Mouse (Mus musculus) kidney, adult 2 months (tissue): ENCODE results near the gene Fam210b. TPM values are rescaled to one million over a fixed set of nuclear protein-coding genes. Genes with fewer than 3 reads are reported as not detected.
A peak's percentile ranks its signal among the peaks of the same experiment; 100 is the strongest.

Experiments used
- DNase-seq: peaks from one replicate; pipeline ENCODE4 v3.0.0; 2021
- H3K27ac ChIP-seq: fragments of 200-500 bp; 2 replicates; pipeline ENCODE4 v1.5.1; 2012; ENCODE audit warnings: low read depth, low read length, control low read depth, inconsistent platforms; ENCODE audit not compliant: insufficient read depth
- H3K27me3 ChIP-seq: fragments of 200-500 bp; replicated peaks from 2 replicates; pipeline ENCODE4 v1.6.1; 2012; ENCODE audit warnings: mild to moderate bottlenecking, moderate library complexity, low read length, inconsistent platforms; ENCODE audit not compliant: control insufficient read depth, insufficient read depth
- H3K36me3 ChIP-seq: fragments of 200-500 bp; 2 replicates; pipeline ENCODE4 v1.6.1; 2012; ENCODE audit warnings: mild to moderate bottlenecking, moderate library complexity, low read length, inconsistent platforms; ENCODE audit not compliant: control insufficient read depth, insufficient read depth
- H3K4me1 ChIP-seq: fragments of 200-500 bp; 2 replicates; pipeline ENCODE4 v1.6.1; 2011; ENCODE audit warnings: low read length; ENCODE audit not compliant: control insufficient read depth, insufficient read depth
- H3K4me3 ChIP-seq: fragments of 200-500 bp; 2 replicates; pipeline ENCODE4 v1.5.1; 2011; ENCODE audit warnings: mild to moderate bottlenecking, low read depth, low read length, control low read depth; ENCODE audit not compliant: insufficient read depth
- CTCF ChIP-seq: fragments of 200-500 bp; conservative IDR thresholded peaks from 2 replicates; pipeline ENCODE4 v1.5.1; 2011; ENCODE audit warnings: low read depth, mild to moderate bottlenecking, control low read depth, low read length, moderate library complexity, mixed read lengths; ENCODE audit not compliant: insufficient read depth, insufficient read length
- POLR2A ChIP-seq: fragments of 200-500 bp; IDR thresholded peaks from one replicate; pipeline ENCODE4 v1.6.1; 2011; ENCODE audit warnings: low read depth, low read length, control low read depth
- WGBS: fragments of 180-500 bp; shearing (Covaris S2); methylation state at CpG from one replicate; pipeline ENCODE4 v1.1.7; 2018; 5-methylcytosine and 5-hydroxymethylcytosine counted together
- polyA plus RNA-seq: library from polyadenylated mRNA; depleted of rRNA; stranded (reverse); fragments of >200 nt; gene quantifications from 2 replicates; pipeline ENCODE4 v1.2.3, GENCODE M21; 2012

Fam210b gene
- polyA plus RNA-seq, 1 experiment = 16.3 TPM

DNA sequence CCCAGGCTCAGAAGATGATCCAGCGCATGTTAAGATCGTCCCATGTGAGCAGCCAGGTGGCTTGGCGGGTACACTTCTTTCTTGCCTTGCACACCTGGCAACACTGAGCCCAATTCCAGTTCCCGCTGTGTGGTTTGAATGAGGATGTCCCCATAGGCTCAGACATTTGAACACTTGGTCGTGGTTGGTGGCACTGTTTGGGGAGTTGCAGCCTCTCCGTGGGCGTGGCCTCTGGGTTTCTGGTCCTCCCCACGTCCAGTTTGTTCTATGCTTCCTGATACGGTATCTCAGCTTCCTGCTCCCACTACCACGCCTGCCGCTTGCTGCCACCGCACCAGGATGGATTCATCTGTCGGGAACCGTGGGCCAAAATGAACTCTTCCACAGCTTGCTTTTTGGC lies 4.4 kb downstream of the Fam210b start:
- 81% methylated on average over 14 of the region's 14 CpGs for WGBS
- TF ChIP-seq POLR2A = no peak
- TF ChIP-seq CTCF = no peak
- Histone ChIP-seq H3K27ac (no peak overlapping the region), H3K27me3 (no peaks in the 10 kb centered on the region), H3K4me1 (peaks cover 1% of the 10 kb centered on the region; the same call in 1 of the 2 replicates), H3K4me3 (no peak overlapping the region), H3K36me3 (no peaks in the 10 kb centered on the region)
- DNase-seq = no peak

DNA sequence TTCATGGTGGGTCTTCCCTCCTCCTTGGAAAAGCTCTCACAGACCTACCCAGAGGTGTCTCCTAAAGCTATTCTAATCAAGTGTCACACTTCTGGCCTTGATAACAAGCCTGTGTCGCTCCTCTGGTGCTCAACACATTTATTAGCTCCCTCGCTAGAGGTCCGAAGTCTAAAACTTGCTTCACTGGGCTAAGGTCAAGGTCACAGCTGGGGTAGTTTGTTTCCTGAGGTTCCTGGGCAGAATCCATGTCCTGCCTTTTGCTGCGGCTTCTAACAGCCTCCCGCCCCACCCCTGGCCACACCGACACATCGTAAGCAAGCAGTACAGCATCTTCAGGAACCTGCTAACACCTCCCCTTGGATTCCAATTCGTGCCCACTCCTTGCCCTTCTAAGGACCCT lies 5.4 kb downstream of the Fam210b start:
- Histone ChIP-seq H3K27ac (no peak overlapping the region), H3K36me3 (no peaks in the 10 kb centered on the region), H3K4me1 (no peaks in the 10 kb centered on the region), H3K4me3 (no peak overlapping the region), H3K27me3 (no peaks in the 10 kb centered on the region)
- 61% methylated on average over 8 of the region's 8 CpGs for WGBS
- no peak for DNase-seq
- TF ChIP-seq POLR2A = no peak
- no peak for TF ChIP-seq CTCF

DNA sequence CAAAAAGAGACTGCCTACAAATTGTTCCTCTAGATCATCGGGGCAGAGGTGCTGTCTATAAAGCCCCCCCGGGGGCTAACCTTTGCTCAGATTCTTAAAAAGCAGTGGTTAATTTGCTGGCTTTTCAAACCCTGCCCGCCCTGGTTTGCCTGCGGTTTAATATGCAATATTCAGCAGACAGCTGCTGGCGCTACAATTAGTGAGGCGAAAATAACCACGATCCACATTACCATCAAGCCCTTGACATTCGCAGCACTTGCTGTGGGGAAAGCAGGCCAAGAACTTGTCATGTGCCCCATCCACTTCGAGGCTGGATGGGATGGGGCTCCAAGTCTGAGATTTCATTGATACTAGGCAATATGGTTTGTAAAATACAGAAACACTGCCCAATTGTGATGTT lies 7.9 kb downstream of the Fam210b start:
- Histone ChIP-seq H3K27me3 (no peaks in the 10 kb centered on the region), H3K27ac (no peak overlapping the region), H3K4me3 (no peak overlapping the region), H3K4me1 (no peaks in the 10 kb centered on the region), H3K36me3 (no peaks in the 10 kb centered on the region)
- WGBS = 83% methylated on average over 9 of the region's 9 CpGs
- no peak for DNase-seq
- TF ChIP-seq POLR2A = no peak

DNA sequence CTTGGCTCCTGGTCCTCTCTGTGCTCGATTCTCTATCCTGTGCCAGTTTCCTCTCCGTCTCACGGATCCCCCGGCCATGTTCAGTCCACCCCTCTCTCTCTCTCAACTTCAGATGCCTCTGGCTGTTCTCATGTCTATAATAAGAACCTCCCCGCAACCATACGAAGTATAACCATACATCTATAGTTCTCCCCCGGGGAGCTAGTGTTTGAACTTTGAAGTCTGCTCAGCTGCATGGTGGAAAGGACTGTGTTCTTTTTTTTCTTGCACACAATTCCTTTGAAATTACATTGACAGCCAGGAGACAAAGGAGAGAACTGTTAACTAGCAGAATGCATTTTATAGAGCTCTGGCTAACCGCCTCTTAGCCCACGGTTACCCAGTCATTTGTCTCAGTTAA lies 9.4 kb downstream of the Fam210b start:
- Histone ChIP-seq H3K36me3 (no peaks in the 10 kb centered on the region), H3K27me3 (no peaks in the 10 kb centered on the region), H3K27ac (no peak overlapping the region), H3K4me3 (no peak overlapping the region), H3K4me1 (no peaks in the 10 kb centered on the region)
- 85% methylated on average over 9 of the region's 9 CpGs for WGBS
- TF ChIP-seq CTCF = no peak
- no peak for TF ChIP-seq POLR2A
- no peak for DNase-seq

DNA sequence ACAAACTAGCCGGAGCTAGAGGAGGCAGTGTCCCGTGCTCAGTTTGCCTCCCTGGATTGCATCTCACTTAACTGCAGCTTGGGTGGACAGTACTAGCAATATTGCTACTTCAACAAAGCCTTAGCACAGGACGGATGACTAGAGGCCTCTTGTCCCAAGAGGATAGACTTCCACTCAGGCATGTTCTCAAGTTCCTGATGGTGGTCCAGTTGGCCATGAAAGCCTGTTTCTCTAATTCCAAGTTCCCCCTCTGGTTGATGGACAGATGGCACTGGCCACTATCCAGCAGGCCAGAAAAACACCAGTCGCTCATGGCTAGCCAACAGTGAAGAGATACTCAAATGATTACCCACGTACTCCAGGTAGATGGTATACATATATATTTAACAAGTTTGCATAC lies 10.5 kb downstream of the Fam210b start:
- Histone ChIP-seq H3K27ac (no peak overlapping the region), H3K4me1 (no peaks in the 10 kb centered on the region), H3K36me3 (no peaks in the 10 kb centered on the region), H3K4me3 (no peak overlapping the region), H3K27me3 (no peaks in the 10 kb centered on the region)
- 74% methylated on average over 5 of the region's 5 CpGs for WGBS
- TF ChIP-seq CTCF (no peak), POLR2A (no peak)
- no peak for DNase-seq

DNA sequence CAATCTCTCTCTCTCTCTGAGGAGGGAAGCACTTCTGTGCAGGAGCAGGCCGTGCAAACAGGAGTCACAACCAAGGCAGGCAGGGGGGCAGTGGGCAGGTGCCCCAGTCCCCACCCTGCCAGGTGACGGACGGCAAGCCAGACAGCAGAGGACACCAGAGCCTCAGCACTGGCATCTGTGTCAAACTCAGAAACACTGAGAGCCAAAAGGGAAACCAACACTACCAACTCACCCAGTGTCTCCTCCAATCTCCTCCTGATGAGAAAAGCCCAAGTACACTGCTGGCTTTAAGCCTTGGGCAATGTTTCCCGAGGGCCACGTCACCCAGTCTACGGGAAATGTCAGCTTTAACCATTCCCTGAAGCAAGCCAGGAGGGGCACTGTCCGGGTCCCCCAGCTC lies 17.8 kb downstream of the Fam210b start:
- TF ChIP-seq POLR2A (no peak), CTCF (no peak)
- Histone ChIP-seq H3K27me3 (no peaks in the 10 kb centered on the region), H3K4me1 (no peaks in the 10 kb centered on the region), H3K36me3 (no peaks in the 10 kb centered on the region), H3K27ac (no peak overlapping the region), H3K4me3 (no peak overlapping the region)
- 89% methylated on average over 7 of the region's 7 CpGs for WGBS
- DNase-seq = no peak

DNA sequence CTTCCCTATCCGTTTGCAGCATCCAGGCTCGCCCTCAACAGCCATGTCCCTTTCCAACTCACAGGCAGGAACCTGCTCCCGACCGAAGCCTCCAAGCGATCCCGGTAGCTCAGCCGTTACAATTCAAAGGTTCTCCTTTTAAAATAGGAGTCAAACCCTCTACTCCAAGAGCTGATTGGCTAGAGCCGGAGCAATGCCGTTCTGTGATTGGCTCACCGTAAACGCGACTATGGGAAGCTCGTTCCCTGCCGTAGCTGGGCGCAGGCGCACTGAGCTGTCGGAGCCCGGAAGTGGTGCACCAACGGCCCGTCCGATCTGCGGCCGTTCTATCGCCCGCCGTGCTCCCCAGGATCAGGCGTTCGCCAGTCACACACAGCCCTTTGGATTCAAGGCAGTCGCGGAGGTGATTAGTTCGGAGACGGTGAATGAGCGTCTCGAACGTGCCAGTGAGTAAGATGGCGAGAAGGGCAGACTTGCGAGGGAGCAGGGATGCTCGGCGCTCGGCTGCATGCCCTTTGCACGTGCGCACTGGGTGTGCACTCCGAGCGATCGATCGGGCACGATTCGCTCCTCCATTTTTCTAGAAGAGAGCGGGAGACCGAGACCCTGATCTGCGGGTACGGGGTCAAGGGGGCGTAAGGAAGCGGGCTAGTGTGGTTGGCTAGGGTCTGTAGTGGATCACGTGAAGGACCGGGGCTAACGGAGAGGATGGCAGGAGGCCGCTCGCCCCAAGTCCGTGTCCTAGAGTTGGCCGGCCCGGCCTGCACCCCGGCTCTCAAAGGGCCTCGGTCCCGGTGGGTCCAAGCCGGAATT lies 25.3 kb downstream of the Fam210b start, which contains the start of the genes Aurka and Cstf1:
Aurka (minus strand) TSS at position 125 of the 813 bp plus-strand sequence.
Cstf1 (plus strand) TSS at position 271 of the 813 bp plus-strand sequence.
- WGBS = under 1% methylated on average over 66 of the region's 66 CpGs
- Histone ChIP-seq H3K4me3 (peak within 1 kb of the TSS; percentile 89), H3K4me1 (0 out of 2 replicates have a peak, but pooled peaks cover 4% of the 10 kb centered on the region), H3K36me3 (no peaks in the 10 kb centered on the region; the same call in 1 of the 2 replicates), H3K27ac (peak within 1 kb of the TSS; percentile 93), H3K27me3 (no peaks in the 10 kb centered on the region)
- DNase-seq = peak; percentile 98
- TF ChIP-seq POLR2A (no peak), CTCF (no peak)
